Mouse (Mus musculus): ENCODE measurements around the gene Hacd4.

Gene Hacd4

DNA sequence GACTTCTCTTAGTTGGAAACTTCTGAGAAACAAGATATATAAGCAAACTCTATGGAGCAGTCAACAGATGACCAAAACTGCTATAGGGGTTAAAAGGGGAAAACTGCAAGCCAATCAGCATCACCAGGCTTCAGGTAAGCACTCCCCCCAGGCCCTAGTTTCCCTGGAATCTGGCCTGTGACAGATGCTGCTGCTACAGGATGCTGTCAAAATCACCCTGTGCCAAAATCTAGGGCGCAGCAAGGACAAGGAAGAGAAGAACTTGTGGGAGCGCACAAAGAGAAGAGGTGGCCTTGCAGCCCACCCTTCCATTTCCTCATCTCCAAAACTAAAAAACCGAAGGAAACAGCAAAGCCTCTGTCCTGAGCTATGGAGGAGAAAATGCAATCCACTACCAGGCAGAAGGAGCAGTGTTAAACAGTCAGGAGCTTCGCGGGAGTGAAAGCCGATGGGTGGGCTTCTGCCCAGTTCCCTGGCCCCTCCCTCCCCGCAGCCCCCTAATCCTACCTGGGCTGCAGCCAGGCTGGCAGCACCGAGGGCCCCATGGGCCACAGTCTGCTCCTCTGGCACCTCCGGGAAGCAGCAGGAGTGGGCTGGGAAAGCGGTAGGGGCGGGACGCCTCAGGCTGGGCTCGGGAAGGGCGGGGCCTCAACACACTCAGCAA, at the start of gene Hacd4:
Gene Hacd4 (minus strand): TSS at position 603 of the 664 bp plus-strand sequence.
- peak in 1 of 2 experiments; percentile 11 for DNase-seq

DNA sequence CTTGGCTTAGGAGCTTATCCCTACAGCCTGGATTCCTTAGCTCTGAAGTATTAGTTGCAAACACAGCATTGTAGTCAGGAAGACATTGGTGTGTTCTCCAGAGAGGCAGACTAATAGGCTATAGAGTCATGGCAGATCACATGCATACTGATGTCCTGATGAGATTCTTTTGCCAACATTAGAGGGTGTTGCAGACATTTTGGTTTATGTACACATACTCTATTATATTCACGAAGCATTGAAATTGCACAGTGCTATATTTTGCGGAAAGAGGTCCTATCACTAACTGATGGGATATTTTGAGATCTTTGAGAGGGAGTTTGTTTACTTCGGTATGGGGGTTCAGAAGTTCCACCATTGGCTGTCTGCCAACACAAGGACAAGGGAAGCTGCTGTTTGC, 49.4 kb upstream of the Hacd4 start:
- DNase-seq, result no peak

DNA sequence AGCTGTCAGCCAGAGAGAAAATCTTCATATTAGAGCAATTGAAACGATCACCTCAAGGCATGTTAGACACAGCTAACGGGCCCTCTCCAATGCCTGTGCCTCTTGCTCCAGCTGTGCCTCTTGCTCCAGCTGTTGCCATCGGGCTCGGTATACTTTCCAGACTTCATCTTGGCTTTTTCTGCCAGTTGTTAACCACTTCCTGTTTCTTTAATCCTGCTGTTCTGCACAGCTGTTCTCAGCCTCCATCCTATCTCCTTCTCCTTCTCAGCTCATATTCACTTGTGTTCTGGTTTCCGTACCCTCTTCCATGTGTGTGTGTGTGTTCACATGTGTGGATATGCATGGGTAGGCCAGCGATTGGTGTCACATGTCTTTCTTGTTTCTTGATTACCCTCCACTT, 41.4 kb upstream of the Hacd4 start:
- DNase-seq, result no peak

DNA sequence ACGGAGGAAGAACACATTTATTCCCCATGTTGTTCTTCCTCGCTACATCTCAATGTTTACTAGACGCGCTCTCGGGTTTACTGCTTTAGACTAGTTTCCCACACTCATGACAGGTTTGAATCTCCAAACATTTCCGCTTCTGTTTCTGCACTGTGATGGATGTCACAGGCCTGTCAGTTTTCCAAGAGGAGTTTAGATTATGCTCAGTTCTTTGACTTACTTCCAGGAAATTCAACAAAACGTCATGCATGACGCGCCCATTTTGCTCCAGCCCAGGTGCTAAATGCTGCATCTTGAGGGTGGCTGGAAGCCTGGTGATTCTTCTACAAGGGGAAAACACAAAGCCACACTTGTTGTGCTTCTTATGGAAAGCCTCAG, 40.1 kb upstream of the Hacd4 start:
- DNase-seq, result no peak

DNA sequence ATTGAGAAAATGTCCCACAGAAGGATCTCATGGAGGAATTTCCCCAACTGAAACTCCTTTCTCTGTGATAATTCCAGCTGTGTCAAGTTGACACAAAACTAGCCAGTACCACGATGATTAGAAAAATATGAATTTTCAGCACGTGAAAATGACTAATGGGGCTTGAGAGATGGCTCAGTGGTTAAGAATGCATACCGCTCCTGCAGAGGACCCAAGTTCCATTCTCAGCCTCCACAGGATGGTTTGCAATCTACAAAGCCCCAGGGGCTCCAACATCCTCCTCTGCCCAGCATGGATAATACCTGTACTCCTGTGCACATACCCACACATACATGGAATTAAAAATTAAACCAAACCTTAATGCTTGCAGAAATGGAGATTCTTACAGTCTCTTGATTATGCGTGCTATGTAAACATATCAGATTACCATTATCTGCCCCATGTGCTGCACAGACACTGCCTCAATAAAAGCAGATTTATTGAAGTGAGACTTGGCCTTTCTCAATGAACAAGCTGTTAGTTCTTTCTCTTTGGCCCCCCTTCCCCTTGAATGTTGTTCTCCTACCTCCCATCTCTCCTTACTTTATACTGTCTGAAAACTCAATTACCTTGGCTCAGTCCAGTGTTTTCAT, 39.6 kb upstream of the Hacd4 start:
- DNase-seq, result no peak

DNA sequence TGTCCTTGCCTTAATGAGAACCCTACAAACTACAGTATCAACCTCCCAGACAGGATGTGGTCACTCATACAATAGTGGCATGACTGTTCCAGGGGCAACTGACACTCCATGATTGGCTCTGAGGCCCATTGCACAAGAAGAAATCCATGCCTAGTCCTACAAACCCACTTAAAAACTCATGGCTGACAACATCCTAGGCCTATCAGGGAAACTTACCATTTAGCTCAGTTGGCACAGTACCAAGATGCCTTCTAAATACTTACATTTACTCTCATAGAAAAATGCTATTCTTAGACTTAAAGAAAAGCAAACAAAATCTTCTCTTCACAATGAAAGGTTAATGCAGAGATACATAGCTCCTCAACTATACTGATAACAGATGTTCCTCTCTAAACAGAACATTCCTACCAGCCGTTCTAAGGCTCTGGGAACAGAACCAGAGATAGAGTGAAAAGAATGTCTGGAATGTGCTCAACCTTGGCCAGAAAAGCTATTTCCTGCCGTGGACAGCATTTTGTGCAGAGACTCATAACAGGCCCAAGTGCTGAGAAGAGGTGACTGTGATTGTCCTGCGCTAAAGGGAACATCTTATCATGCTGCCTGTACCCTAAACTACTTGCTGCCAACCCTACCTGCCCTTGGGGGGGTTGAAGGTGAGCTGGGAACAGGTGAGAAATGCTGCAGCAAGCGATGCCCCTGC, 37.9 kb upstream of the Hacd4 start:
- DNase-seq, result no peak

DNA sequence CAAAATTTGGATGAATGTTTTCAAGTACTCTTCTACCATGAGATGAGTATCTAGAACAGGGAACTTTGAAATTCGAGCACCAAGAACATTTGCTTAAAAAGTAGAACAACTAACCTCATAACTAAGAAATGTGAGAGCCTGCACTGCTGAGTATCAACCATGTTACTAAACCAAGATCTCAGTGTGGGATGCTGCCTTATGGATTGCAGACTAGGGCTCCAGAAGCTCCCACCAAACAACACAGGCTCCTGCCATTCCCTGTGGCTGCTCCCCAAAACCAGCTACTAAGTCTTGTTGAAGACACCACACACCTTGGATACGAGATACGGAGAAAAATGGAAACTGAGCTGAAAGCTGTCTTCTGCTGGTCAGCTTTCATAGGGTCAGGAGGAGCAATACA, 37.4 kb upstream of the Hacd4 start:
- DNase-seq, result no peak

DNA sequence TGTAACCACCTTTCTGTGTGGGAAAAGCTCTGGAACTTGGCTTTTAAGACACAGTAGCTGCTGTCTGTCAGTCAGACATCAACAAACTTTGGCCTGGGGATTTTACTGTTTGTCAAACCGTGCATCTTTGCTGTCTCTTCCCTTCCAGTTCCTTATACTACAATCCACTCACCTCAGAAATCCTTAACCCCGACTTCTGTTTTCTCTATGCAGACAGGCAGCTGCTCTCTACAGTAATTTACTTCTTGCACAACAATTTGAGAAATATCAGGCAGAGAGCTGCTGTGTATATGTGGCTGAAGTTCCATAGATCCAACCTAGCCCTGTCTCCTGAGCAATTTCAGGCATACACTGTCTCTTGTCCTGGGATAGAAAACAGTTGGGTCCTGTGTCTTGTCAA, 32.8 kb upstream of the Hacd4 start:
- DNase-seq, result no peak

DNA sequence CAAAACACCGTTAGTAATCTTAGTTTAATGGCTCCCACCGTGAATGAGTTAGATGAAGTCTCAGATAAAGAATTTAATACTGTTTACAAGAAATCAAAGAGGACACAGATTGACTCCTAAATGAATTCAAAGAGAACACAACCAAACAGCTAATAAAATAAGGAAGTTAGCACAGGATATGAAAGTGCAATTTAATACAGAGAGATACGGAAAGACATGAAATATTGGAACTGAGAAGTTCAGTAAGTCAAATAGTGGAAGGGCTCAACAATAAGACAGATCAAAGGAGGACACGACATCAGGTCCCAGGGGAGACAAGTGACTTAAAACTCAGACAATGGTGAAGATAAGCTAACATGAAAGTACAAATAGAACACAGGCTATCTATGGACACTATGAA, 25.8 kb upstream of the Hacd4 start:
- no peak for DNase-seq

DNA sequence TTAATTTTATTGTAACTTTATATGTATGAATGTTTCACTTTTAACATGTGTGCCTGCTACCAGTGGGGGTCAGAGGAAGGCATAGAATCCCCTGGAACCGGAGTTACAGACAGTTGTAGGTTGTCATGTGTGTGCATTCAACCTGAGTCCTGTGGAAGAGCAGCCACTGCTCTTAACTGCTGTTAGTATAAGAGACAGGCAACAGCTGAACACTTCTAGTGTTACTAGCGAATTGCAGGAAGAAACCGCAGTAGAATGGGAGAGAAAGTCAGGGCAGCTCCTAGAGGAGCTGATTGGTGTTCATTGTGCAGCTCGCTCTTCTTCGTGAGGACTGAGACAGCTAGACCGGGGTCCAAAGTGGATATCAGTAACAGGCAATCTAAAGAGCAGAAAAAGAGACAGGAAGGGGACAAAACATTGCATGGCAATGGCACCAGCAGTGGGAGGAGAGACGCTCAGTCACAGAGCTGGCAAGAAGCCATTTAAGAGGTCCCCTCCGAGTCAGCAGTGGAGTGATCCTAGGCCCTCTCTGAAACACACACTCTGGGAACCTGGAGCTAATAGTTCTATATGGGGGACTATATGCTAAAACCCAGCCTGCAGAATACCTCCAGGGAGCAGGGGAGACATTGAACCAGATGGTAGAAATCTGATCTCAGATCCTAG, 24.4 kb upstream of the Hacd4 start:
- no peak for DNase-seq

DNA sequence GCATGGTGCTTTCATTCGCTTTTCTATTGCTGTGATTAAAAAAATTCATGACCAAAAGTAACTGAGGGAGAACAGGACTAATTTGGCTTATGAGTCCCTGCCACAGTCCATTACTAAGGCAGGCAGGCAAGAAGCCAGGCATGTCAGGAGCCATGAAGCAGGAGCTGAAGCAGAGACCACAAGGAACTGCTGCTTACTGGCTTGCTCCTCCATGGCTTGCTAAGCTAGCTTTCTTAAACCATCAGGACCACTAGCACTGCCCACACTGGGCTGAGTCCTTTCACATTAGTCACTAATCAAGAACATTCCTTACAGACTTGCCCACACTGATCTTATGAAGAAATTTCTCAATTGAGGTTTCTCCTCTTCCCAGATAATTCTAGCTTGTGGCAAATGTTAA, 23.8 kb upstream of the Hacd4 start:
- no peak for DNase-seq

DNA sequence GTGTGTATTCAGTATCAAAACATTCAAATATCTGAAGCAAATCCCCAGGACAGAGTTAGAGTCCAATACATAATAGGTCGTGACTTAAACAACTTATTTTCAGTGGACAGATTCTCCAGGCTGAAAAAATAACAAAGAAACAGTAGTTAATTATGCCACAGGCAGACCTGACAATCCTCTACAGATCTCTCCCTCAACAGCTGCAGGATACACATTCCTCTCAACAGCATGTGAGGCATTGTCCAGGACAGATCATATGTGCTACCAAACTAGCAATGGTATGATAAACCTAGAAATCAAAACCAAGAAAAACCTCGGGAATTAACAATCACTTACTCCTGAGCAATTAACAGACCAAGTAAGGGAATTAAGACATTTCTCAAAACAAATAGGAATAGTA, 22.6 kb upstream of the Hacd4 start:
- no peak for DNase-seq

DNA sequence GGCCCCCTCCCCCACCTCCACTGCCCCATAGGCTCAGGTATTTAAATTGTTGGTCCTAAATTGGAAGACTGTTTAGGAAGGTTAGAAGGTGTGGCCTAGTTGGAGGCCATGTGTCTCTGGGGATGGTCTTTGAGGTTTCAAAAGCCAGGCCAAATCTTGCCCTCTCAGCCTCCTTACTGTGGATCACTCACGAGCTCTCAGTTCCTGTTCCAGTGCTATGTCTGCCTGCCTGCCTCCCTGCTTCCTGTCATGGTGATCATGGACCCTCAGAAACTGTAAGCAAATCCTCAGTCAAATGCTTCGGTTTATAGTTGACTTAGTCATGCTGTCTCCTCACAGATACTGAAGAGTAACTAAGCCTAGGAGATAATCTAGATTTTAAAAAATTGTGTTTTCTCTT, 19.9 kb upstream of the Hacd4 start:
- no peak for DNase-seq

DNA sequence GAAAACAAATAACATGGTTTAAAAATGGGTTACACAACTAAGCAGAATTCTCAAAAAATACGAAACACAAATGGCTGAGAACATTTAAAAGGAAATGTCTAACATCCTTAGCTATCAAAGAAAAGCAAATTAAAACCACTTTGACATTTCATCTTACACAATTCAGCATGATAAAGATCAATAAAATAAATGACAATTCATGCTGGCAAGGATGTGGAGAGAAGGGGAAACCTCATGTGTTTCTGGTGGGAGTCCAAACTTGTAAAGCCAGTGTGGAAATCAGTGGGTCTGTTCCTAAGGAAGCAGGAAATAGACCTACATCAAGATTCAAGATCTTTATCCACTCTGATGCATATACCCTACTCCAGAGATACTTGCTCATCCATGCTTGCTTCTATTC, 19.4 kb upstream of the Hacd4 start:
- DNase-seq, result no peak

DNA sequence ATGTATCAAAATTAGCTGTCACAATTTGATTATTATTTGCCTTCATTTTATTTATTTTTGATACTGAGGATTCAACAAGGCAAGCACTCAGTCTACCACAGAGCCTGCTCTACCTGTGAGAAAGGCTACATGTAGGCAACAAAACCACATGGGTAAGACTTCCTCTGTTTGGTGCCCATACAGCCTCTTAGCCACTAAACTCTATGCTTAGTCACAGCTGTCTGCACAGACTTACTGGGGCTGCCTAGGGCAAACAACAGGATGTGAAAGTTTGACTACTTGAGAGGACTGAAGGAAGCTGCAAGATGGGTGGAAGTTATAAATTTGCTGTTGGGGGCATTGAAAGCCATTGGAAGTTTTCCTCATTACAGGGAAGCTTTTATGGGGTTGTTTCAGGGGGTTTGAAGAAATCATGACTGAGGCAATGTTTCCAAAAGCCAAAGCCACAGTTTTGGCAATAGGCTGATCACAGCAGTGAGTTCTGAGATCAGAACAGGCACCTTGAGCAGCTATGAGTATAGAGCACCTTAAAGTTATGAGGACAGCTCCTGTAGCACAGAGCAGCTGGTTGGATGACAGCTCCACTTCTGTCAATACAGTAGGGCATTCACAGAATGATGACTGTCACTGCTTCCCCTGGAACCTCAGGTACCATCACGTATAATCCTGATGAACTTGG, 11.5 kb upstream of the Hacd4 start:
- no peak for DNase-seq

DNA sequence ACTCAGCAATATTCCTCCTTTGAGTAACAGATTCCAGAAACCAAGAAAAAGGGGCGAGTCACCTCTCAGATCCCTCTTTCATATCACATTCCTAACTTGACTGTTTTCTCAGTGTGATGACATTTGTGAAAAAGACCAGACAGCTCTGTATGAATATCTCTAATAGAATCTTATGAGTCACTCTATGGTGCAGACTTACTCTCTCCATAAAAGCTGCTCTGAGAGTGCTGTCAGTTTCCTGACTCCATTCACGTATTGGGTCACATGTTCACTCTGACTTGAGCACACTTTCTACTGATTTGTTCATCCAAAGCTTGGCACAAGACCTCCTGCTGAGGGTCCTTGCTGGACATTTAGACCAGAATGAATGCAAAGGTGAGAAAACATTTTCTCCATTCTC, 10.2 kb upstream of the Hacd4 start:
- DNase-seq, result no peak

DNA sequence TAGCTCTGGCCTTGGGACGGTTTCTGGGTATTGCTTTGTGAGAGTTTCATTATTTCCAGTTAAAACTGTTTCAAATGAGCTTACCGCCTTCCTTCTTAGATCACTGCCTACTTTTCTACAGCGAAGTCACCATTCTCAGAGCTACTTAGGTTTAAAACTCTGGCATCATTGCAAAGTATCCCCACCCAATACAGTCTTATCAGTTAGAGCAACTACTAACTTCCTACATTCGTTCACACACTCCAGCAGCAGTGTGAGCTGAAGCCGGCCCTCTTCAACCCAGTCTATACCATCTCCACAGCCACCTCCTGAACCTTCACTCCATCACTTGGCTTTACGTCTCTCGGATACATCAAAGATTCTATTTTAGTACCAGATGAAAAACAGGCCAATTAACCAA, 2.1 kb upstream of the Hacd4 start:
- DNase-seq, result no peak

DNA sequence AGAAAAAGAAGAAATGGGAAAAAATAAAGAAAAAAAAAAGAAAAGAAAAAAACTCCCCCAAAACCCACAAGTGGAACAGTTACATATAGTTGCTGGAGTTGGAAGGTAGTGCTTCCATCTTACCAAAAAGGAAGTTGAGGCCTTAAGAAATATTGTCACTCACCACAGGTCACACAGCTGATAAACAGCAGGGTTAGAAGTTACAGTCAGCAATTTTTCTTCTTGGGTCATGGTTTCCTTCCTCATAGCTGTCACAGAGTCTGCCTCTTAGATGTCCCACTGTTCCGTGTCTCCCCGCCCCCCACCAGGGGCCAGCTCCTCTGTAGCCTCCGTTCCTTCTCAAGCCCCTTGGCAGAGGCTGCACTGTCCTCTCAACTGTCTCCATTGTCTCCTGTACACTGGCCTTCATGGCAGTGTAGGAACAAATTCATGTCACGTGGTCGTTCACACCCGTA, 968 bp upstream of the Hacd4 start:
- DNase-seq, result no peak

DNA sequence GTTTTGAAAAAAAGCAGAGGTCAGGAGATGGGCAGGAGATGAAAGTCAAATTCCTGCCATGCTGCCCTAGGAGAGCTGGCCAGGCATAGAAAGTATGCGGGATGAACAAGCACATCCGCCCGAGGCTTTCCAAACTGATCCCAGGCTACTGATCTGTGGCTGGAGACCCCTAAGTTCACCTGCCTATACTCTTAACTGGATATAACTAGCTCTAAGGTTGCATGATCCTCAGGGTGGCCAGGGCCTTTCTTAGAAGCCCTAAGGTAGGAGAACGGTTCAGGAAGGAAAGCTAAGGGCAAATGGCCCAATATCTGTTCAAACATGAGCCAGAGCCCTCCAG, 232 bp upstream of the Hacd4 start:
- no peak for DNase-seq

DNA sequence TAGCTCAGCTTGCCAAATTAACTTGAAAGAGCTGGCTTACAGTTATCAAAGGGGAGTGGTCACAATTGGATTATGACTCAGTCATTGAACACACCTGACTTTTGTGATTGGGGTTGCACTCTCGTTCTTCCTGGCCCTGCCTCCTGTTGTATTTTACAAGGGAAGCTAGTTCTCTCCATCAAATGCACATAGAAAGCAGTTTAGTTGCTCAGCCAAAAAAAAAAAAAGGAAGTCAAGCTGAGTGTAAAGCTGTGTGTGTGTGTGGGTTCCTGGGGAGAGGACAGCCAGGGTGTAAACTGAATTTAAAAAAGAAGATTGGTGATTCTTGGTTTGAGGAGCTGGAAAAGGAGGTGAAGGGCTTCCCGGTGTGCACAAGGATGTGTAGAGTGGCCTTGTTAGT, 811 bp downstream of the Hacd4 start:
- no peak for DNase-seq

DNA sequence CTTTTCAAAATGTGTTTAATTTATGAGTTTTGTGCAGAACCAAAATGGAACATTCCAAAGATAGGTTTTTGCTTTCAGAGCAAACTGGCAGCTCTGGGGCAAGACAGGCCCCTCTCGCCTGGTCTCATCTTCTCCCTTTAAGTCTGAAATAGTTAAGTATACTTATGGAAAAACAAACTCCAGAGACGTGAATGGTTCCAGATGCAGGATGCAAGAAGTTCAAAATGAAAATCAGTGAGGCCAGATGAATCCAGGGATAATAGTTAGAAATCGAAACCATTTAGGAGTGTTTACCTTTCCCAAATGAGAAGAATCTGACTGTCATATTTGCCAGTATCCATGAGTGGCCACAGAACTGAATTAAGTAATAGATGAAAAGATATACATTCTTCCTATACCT, 1.6 kb downstream of the Hacd4 start:
- no peak for DNase-seq

DNA sequence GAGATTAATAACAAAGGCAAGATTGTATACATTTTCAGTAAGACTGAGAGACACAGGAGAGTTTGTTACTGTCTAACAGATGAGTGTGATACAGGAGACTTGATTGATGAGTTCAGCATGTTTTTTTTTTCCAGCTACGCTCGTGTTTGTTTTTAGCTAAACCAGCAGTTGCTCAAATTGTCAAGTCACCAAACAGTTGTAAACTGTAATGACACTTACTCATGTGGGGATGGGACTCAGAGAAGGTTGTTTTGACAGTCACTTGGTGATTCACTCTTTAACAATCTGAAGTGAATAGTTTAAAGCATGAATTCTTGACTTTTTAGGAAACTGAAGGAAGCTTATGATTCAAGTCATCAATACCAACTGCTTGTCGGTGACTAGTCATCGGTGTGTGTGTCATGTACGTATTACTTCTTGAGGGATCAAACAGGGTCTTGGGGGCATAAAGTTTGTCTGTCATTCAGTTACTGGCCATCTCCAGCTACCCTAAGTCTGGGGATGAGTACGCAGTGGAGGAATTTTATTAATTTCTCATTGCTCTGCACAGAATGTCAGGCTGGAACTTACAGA, 2.0 kb downstream of the Hacd4 start:
- no peak for DNase-seq

DNA sequence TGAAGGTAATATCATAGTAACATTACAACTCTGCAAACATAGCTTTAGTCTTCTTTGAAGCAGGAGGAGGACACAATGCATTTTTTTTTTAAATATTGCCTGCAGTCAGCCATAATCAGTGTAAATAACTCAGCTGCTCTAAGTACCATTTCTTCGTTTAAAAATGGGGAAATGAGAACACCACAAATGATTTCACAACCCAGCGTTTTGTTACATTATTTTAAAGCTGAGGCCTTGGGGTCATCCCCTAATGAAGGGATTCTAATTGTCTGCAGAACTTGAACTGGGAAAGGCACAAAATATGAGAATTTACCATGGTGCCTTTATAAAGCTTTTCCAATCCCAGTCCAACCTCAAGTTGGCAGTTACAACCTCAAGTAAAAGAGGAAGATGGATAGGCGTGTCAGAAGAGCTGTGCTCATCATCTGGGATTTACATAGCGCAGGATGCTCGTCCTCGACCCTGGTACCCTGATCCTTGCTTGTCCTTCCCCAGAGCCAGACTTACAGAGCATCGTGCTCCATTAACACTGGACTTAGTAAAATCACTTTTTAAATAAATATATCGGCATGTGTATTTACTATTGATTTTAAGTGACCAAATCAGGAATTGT, 6.2 kb downstream of the Hacd4 start:
- DNase-seq, result no peak
